Mouse (Mus musculus) ovary, postnatal 36 days (tissue): ENCODE measurements around the gene Ascc1.

Source experiments
- DNase-seq: peaks from one replicate; pipeline ENCODE4 v3.0.0; 2022; ENCODE audit warnings: low spot score, mixed read lengths

Ascc1 gene

GRCm38 (mm10) chr10:60080171-60080570 lies 77.6 kb downstream of the Ascc1 start:
- no peak for DNase-seq

- DNase-seq: no peak
Observed at GRCm38 (mm10) chr10:60080601-60080981, 78.0 kb downstream of the Ascc1 start.

GRCm38 (mm10) chr10:60080982-60081825 lies 78.6 kb downstream of the Ascc1 start:
- DNase-seq: peak; percentile 42

GRCm38 (mm10) chr10:60081905-60082304 lies 79.3 kb downstream of the Ascc1 start:
- DNase-seq: peak; percentile 81

DNA sequence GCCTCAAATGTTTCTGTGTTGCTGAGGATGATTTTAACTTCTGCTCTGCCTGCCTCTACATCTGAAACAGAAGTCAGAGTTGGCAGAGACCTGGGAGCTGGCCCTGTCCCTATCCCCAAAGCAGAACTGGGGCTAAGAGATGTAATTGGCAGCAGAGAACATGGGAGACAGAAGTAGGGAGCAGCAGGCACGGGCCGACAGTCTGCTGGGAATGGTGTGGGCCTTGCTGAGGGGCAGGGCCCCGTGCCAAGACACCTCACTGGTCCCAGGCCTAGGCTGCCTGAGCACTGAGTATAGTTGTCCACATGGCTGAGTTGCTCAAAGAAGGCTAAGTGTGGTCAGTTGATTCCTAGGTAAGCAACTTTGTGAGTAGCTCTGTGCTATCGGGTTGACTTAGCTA lies 81.5 kb downstream of the Ascc1 start:
- DNase-seq: no peak

DNA sequence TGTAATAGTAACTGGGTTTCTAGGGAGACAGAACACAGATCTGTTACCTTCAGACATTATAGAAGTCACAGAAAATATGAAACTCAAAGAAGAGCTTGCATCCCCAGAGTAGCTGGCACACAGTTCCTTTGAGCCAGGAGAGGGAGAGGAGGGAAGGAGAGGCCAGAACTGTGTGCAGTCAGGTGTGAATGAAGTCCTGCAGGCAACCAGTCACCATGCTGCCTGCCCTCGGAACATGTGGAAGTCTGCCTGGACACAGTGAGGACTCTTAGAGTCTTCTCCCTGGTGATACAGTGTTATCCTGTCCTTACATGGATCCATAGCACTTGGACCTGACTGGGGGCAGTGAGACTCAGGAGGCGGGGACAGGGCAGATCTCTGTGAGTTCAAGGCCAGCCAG lies 89.7 kb downstream of the Ascc1 start:
- DNase-seq: no peak

GRCm38 (mm10) chr10:60093751-60094150 lies 91.1 kb downstream of the Ascc1 start:
- no peak for DNase-seq

DNA sequence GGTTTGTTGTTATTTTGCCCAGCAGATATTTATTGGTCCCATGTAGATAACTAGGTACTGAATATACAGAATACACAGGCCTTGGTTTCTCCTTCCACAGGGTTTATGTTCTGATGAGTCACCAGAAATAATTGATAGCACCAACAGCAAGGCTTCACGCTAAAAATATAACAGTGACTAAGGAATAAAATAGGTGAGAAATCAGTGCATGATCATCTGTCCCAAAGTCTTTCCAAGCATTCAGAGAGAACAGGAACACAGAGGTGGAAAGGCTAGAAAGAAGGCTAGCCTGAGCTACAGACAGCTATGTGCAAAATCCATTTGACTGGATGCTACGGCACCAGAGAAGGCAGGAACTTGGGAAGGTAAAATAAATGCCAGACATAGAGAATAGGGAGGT lies 93.0 kb downstream of the Ascc1 start:
- DNase-seq: no peak

- DNase-seq: no peak
Observed at GRCm38 (mm10) chr10:60096302-60096701, 93.7 kb downstream of the Ascc1 start.

DNA sequence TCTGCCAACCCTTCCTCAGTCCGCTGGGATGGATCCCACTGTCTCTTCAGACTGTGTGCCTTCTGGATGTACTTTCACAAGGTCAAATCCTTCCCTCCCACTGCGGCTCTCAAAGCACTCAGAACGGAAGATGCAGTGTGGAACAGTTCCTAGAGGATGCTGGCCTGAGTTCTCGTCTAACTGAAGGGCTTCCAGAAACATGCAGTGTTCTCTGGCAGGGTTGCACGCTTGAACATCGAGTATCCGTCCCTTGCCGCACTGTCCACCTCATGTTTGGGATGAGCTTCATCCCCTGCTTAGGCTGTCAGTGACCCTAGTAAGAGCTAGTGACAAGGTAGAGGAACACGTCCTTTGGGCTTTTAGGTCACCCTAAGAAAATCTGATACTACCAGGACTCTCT lies 94.5 kb downstream of the Ascc1 start:
- no peak for DNase-seq

GRCm38 (mm10) chr10:60097774-60098173 lies 95.2 kb downstream of the Ascc1 start:
- DNase-seq: no peak

DNA sequence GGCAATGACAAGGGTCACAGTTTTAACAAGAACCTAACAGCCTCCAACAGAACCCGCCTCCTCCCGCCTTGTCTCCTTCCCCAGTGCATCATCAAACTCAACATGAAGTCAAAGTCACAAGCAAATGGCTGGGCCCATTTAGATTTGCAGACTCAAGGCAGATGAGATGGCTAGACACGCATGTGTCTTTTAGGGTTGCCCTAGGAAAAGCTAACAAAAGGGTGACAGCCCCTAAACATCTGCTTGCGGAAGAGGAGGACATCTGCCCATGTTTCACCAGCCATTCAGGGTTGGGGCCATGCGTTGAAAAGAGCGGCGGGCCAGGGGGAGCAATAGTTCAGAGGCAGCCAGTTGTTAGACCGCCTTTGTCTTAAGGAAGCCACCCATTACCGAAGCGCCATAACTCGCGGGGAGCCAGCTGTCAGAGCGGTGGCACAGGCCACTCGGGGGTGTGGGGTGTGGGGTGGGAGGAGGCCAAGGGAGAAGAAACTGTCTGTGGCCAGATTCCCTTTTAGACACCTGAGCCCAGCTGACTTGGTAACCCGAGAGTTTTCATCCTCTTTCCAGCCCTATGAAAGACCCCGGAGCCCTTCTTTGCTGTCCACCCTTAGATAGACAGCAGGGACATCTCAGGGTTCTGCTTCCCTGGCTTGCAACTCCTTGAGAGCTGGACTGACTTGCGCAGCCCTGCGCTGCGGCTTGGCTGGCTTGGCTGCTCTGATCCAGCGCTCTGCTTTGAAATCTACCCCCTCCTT lies 103.0 kb downstream of the Ascc1 start:
- no peak for DNase-seq

GRCm38 (mm10) chr10:60106146-60106530 lies 103.5 kb downstream of the Ascc1 start, which contains the start of gene Spock2:
Gene Spock2 (plus strand): TSS chr10:60106219.
- peak; percentile 45 for DNase-seq

DNA sequence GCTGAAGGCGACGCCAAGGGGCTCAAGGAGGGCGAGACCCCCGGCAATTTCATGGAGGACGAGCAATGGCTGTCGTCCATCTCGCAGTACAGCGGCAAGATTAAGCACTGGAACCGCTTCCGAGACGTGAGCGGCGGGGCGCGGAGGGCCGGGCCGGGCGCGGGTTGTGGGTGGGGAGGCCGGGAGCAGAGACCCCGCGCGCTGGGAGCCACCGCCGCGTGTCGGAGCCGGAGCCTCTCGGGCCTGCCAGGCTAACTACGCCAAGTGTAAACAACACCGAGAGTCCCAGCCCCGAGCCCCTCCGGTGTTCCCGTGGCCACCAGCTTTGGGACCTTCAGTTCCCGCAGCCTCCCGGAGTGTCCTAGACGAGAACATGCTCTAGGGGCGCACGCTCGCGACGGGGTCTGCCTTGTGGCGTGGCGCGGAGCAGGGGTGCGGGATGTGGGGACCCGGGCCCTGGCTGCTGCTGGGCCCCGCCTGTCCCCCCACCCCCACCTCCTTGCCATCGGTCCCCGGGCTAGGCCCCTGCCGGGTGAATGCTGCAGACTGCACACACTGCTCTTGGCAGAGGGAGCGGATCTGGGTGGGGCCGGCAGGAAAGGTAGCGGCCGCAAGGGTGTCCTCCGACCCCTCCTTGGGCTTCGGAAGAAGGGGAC lies 104.1 kb downstream of the Ascc1 start:
- DNase-seq: peak; percentile 58

DNA sequence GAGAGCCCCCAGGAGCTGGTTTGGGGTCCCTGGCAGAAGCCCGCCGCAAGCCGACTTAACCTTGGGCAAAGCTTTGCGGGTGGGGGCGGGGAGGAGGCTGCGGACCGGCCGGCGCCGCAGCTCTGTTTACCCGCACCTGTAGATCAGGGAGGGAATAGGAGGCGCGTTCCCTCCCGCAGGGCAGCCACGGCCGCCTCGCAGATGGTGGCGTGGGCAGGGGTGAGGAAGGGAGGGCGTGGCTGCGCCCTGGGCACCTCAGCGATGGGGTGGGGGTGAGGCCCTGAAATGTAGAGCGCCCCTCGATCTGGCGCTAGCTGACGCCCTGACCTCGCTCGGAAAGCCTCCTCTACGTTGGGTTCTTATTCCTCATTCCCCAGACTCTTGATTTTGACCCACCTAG lies 104.8 kb downstream of the Ascc1 start:
- peak; percentile 37 for DNase-seq

DNA sequence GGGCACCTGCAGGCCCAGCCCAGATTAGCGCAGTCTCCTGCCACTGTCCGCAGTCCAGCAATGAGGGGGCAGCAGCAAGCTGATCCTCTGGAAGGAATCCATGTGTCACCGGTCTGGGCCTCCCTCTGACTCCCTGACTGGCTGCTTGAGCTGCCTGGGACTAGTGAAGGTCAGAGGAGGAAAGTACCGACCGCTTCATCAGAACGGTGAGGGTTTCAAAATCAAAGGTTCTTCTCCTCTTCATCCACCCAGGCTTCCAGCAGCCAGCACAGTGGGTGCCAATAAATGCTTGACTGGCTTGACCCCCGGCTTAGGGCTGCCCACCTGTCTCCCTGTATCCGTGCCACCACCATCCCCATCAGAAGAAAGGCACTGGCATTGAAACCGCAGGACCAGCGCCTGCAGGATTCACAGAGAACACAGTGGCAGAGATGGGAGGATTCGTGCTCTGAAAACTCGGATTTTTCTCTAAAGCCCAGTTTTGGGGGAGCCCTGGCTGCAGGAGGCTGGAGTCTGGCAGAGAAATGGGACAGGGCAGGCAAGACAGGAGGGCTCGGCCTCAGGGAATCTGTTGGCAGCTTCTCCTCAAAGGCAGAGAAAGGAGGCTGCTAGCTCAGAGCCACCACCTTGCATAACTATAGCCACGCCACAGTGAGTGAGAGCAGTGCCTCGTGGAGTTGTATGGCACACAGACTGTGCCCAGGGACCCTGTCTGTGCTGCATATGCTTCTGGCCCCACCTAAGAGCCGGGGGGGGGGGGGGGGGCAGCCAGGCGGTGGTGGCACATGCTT lies 105.9 kb downstream of the Ascc1 start:
- DNase-seq: no peak

- DNase-seq: no peak
Observed at GRCm38 (mm10) chr10:60109336-60109735, 106.7 kb downstream of the Ascc1 start.

DNA sequence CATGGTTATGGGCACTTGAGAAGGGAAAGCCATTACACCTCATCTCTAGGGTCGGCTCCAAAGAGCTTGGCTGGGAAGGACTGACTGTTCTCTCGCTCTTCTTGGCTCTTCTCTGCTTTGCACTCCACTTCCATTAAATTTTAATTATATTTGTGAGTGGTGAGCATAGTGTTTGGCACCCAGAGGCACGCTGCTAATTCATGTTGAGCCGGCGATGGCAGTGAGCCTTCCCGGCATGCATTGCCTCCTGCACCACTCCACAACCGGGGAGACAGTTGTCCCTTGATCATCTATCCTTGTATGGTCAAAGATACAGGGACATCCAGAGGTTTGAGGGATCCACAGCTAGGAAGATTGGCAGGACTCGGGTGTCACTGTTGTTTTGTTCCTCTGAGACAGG lies 107.4 kb downstream of the Ascc1 start:
- no peak for DNase-seq

DNA sequence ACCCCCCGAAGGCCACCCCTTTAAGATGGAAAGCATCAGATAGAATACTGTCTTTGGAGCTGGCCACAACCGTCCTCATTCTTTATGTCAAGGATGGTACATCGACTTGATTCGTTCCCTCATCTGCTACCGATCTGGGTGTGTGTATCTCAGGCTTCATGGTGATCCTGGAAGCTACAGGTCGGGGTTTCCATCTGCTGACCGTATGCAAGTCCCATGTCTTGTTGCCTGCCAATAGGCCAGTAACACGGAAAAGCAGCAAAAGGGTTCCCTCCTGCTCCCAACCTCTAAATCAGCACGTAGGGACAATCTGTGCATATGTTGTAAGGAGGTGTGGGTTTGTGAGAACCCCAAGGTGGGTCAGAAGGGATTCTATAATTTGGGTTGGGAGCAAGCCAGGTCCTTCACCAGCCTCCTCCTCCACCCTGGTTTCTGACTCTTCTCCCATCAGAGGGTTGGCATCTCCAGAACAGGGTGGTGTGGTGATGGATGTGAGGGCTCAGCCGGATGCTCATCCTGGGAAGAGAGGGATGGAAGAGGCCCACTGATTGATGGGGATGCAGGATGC lies 108.4 kb downstream of the Ascc1 start:
- DNase-seq: no peak

GRCm38 (mm10) chr10:60113965-60114690 lies 111.5 kb downstream of the Ascc1 start:
- no peak for DNase-seq
